Mouse (Mus musculus) kidney, postnatal 0 days (tissue): ENCODE data around the gene Ndufa12. TPM values are rescaled to one million over a fixed set of nuclear protein-coding genes. Genes with fewer than 3 reads are reported as not detected.

Experiments
- ATAC-seq: fragments of 200-750 bp; cut with Nextera tagmentation; replicated peaks from 2 replicates; pipeline ENCODE4 v1.8.0; 2017; ENCODE audit warnings: low read depth, moderate number of reproducible peaks, moderate TSS enrichment, moderate library complexity; ENCODE audit not compliant: low FRiP score
- DNase-seq: peaks from one replicate; pipeline ENCODE4 v3.0.0-alpha.2; 2016; ENCODE audit warnings: low spot score
- H3K27ac ChIP-seq: fragments of 300-500 bp; sonication (generic); 2 replicates; pipeline ENCODE4 v1.5.1; 2014; ENCODE audit warnings: mild to moderate bottlenecking
- H3K27me3 ChIP-seq: fragments of 300-500 bp; sonication (generic); 2 replicates; pipeline ENCODE4 v1.6.1; 2014; ENCODE audit warnings: low read length, mixed read lengths; ENCODE audit not compliant: insufficient read depth
- H3K36me3 ChIP-seq: fragments of 300-500 bp; sonication (generic); 2 replicates; pipeline ENCODE4 v1.6.1; 2014; ENCODE audit warnings: low read length, mixed read lengths; ENCODE audit not compliant: insufficient read depth
- H3K4me1 ChIP-seq: fragments of 300-500 bp; sonication (generic); replicated peaks from 2 replicates; pipeline ENCODE4 v1.6.1; 2014; ENCODE audit warnings: antibody characterized with exemption, low read length, mixed read lengths; ENCODE audit not compliant: insufficient read depth
- H3K4me2 ChIP-seq: fragments of 300-500 bp; sonication (generic); 2 replicates; pipeline ENCODE4 v1.6.1; 2014; ENCODE audit warnings: mild to moderate bottlenecking, low read length, moderate library complexity, mixed read lengths
- H3K4me3 ChIP-seq: fragments of 300-500 bp; sonication (generic); replicated peaks from 2 replicates; pipeline ENCODE4 v1.5.1; 2014; ENCODE audit warnings: low read depth, low read length
- H3K9ac ChIP-seq: fragments of 300-500 bp; sonication (generic); 2 replicates; pipeline ENCODE4 v1.6.1; 2014; ENCODE audit warnings: low read depth, low read length
- H3K9me3 ChIP-seq: fragments of 300-500 bp; sonication (generic); replicated peaks from 2 replicates; pipeline ENCODE4 v1.6.1; 2016; ENCODE audit warnings: low read length, inconsistent platforms, mixed read lengths
- CTCF ChIP-seq: IDR thresholded peaks from 2 replicates; pipeline ENCODE4 v1.5.1; 2016; ENCODE audit warnings: antibody characterized with exemption, low read depth, mild to moderate bottlenecking, moderate library complexity
- WGBS: fragments of 180-500 bp; shearing (Covaris S2); extraction: QIAGEN DNeasy Blood & Tissue Kit; methylation state at CpG from one replicate; pipeline ENCODE4 v1.1.7; 2014; 5-methylcytosine and 5-hydroxymethylcytosine counted together
- polyA plus RNA-seq: library from polyadenylated mRNA; unstranded; fragments of >200 nt; fragmentation: Nextera tagmentation; extraction: Ambion mirVana; gene quantifications from 2 replicates; pipeline ENCODE4 v1.2.1, GENCODE M21; 2015

The Ndufa12 gene
- polyA plus RNA-seq, result 706 and 752 TPM in 2 replicates

- peak within 1 kb of the TSS; percentile 96 for H3K27ac ChIP-seq
- H3K4me2 ChIP-seq, result peak within 1 kb of the TSS; percentile 81
- peak; percentile 61 for TF ChIP-seq CTCF
- H3K4me1 ChIP-seq, result peaks cover 5% of the 10 kb centered on the region; the same call in 1 of the 2 replicates
- H3K36me3 ChIP-seq, result peaks cover 23% of the 10 kb centered on the region; the same call in 1 of the 2 replicates
- no peaks in the 10 kb centered on the region for H3K27me3 ChIP-seq
- WGBS, result under 1% methylated on average over 46 of the region's 46 CpGs
- no peaks in the 10 kb centered on the region for H3K9me3 ChIP-seq
- H3K4me3 ChIP-seq, result peak within 1 kb of the TSS; percentile 89
- DNase-seq (peak; percentile 97), ATAC-seq (peak; percentile 96)
- H3K9ac ChIP-seq, result peak within 1 kb of the TSS; percentile 84
Measured at GRCm38 (mm10) chr10:94198482-94199405, at the start of gene Ndufa12. TSS of gene Ndufa12 (plus strand) at chr10:94198720.

DNA sequence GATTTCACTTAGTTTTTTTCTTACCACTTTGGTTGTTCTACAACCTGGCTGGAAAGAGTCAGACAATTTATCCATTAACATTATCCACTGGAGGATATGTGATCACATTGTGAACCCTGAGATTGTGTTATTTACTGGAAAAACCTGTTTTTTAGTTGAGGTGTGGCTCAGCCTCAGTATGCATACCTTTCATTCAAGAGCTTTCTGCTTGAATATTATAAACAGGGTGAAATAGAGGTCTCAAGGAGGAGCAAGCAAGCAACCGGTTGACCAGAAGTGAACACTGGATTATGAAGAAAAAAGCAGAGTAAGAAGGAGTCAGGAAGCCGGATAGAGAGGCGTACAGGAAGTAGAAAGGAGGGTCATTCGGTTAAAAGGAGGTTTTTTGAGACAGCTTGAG is 47.0 kb upstream of the Ndufa12 start:
- 67% methylated on average over 4 of the region's 4 CpGs for WGBS
- Histone ChIP-seq H3K9me3 (no peaks in the 10 kb centered on the region), H3K27ac (no peak overlapping the region), H3K4me1 (peaks cover 7% of the 10 kb centered on the region), H3K4me2 (no peak overlapping the region), H3K9ac (no peak overlapping the region), H3K4me3 (no peak overlapping the region), H3K27me3 (no peaks in the 10 kb centered on the region), H3K36me3 (no peaks in the 10 kb centered on the region)
- TF ChIP-seq CTCF, result no peak
- DNase-seq (peak; percentile 32), ATAC-seq (no peak)

GRCm38 (mm10) chr10:94153841-94154240 is 44.7 kb upstream of the Ndufa12 start:
- peaks cover 4% of the 10 kb centered on the region; the same call in 1 of the 2 replicates for H3K36me3 ChIP-seq
- ATAC-seq (no peak), DNase-seq (no peak)
- no peaks in the 10 kb centered on the region for H3K9me3 ChIP-seq
- no peak for TF ChIP-seq CTCF
- H3K4me2 ChIP-seq, result no peak overlapping the region
- H3K9ac ChIP-seq, result no peak overlapping the region
- no peak overlapping the region for H3K27ac ChIP-seq
- H3K27me3 ChIP-seq, result no peaks in the 10 kb centered on the region
- H3K4me3 ChIP-seq, result no peak overlapping the region
- H3K4me1 ChIP-seq, result peaks cover 7% of the 10 kb centered on the region

DNA sequence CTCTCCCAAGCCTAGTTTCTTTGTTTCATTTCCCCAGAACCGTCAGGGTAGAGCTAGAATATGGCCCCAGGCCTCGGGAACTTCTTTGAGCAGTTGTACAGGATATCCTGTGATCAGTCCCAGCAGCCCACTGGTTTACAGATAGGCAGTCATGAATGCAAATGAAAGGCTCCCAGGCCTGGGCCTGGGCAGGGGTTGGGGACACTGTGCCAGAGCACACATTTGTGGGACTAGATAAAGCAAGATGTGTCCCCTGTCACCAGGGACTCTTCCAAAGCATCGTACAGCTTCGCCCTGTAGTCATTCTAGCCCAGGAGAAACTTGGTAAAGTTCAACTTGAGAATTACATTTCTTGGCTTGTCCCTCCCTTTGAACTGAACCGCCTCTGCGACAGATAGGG is 39.6 kb upstream of the Ndufa12 start:
- Histone ChIP-seq H3K36me3 (peaks cover 27% of the 10 kb centered on the region), H3K9me3 (no peaks in the 10 kb centered on the region), H3K27ac (no peak overlapping the region), H3K4me3 (no peak overlapping the region), H3K27me3 (no peaks in the 10 kb centered on the region), H3K4me1 (no peaks in the 10 kb centered on the region), H3K9ac (no peak overlapping the region), H3K4me2 (no peak overlapping the region)
- no peak for TF ChIP-seq CTCF
- WGBS, result 84% methylated on average over 6 of the region's 6 CpGs
- ATAC-seq, result no peak
- no peak for DNase-seq

GRCm38 (mm10) chr10:94159406-94159805 is 39.1 kb upstream of the Ndufa12 start:
- no peak for ATAC-seq
- no peak overlapping the region for H3K4me2 ChIP-seq
- no peaks in the 10 kb centered on the region for H3K27me3 ChIP-seq
- WGBS, result 91% methylated on average over 4 of the region's 4 CpGs
- no peaks in the 10 kb centered on the region for H3K9me3 ChIP-seq
- H3K27ac ChIP-seq, result no peak overlapping the region
- peaks cover 31% of the 10 kb centered on the region for H3K36me3 ChIP-seq
- H3K4me3 ChIP-seq, result no peak overlapping the region
- no peak for DNase-seq
- H3K4me1 ChIP-seq, result no peaks in the 10 kb centered on the region
- no peak for TF ChIP-seq CTCF
- H3K9ac ChIP-seq, result no peak overlapping the region

GRCm38 (mm10) chr10:94161051-94161765 is 37.3 kb upstream of the Ndufa12 start:
- Histone ChIP-seq H3K4me3 (no peak overlapping the region), H3K27me3 (no peaks in the 10 kb centered on the region), H3K4me2 (no peak overlapping the region), H3K9me3 (no peaks in the 10 kb centered on the region), H3K36me3 (peaks cover 41% of the 10 kb centered on the region), H3K4me1 (no peaks in the 10 kb centered on the region), H3K27ac (no peak overlapping the region), H3K9ac (no peak overlapping the region)
- ATAC-seq (no peak), DNase-seq (no peak)
- no peak for TF ChIP-seq CTCF
- 90% methylated on average over 5 of the region's 5 CpGs for whole genome bisulfite sequencing
